Mouse (Mus musculus) kidney, adult 8-10 months (tissue): ENCODE results near the gene 6430531B16Rik.
A peak's percentile ranks its signal among the peaks of the same experiment; 100 is the strongest.

ENCODE experiments used
- DNase-seq, 2 experiments: peaks; one replicate each; pipeline ENCODE4 v3.0.0; 2022

The 6430531B16Rik gene

DNA sequence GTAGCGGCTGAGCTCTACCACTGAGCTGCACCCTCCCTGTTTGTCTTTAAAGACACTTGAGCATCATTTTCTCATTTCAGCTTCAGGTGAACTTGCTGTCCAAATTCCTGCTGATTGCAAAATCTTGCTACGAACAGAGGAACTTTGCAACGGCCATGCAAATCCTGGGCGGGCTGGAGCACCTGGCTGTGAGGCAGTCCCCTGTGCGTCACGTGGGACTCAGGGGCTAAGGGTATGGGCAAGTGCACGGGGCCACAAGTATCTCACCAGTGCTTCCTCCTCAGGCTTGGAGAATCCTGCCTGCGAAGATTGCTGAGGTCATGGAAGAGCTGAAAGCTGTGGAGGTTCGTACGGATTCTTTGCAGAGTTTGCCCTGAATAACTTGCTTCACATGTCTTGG lies 41.9 kb downstream of the 6430531B16Rik start:
- DNase-seq = no peak

DNA sequence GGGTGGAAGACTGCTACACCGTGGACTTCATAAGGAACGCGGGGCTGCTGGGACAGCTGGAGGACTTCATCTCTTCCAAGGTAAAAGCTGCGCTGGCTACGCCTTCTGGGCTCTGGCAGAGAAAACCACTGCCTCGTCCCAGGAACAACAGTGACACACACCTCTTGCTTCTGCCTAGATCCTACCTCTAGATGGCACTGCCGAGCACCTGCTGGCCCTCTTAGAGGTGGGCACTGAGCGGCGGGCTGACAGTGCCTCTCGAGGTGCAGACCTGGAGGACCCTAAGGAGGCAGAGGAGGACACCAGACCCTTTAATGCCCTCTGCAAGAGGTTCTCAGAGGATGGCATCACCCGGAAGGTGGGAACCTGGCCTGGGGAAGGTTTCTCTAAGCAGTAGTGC lies 47.8 kb downstream of the 6430531B16Rik start:
- peak in 1 of 2 experiments; percentile 15 for DNase-seq
